Mouse (Mus musculus): ENCODE results near the gene Atp2c2. TPM values are rescaled to one million over a fixed set of nuclear protein-coding genes. Genes with fewer than 3 reads are reported as not detected.

Gene Atp2c2
- not detected in 2 replicates for polyA plus RNA-seq (2015; fragmentation: Nextera tagmentation; extraction: Ambion mirVana)

DNA sequence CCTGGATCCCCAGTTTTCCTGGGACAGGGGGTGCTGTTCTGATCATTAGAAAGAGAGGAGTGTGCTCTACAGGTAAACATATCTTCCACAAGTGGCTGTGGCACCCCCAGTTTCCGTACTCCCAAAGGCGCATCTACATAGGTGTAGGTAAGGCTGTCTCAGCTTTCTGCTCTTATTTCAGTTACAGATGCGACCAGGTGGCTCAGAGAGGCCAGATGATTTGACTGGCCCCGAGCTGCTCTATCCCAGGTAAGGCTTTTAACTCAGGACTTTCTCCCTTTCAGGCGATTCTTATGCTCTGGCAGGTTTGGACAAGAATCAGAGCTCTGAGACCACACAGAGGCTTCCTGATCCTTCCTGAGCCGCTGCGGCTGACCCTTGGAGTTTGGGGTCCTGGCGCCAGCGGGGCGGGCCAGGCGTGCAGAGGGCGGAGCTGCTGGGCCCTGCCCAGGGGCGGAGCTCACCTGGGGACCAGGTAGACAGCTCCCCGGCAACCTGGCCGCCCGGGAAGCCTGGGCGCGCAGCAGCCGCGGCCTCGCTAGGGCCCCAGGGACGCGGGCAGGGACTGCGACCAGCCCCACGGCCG, at the start of gene Atp2c2:
Gene Atp2c2, plus strand, starts transcription at position 461 of the 586 bp plus-strand sequence.
- Histone ChIP-seq H3K27ac (no peak within 1 kb of the TSS), H3K4me1 (no peaks in the 10 kb centered on the region), H3K9ac (no peak within 1 kb of the TSS; the same call in 1 of the 2 replicates), H3K36me3 (ENCODE audit: poor library complexity, severe bottlenecking) (no peaks in the 10 kb centered on the region), H3K4me3 (no peak within 1 kb of the TSS), H3K27me3 (peaks cover 55% of the 10 kb centered on the region), H3K4me2 (no peak within 1 kb of the TSS), H3K9me3 (replicated peaks) (no peaks in the 10 kb centered on the region)
- WGBS: 5% methylated on average over 26 of the region's 26 CpGs
- ATAC-seq: no peak

DNA sequence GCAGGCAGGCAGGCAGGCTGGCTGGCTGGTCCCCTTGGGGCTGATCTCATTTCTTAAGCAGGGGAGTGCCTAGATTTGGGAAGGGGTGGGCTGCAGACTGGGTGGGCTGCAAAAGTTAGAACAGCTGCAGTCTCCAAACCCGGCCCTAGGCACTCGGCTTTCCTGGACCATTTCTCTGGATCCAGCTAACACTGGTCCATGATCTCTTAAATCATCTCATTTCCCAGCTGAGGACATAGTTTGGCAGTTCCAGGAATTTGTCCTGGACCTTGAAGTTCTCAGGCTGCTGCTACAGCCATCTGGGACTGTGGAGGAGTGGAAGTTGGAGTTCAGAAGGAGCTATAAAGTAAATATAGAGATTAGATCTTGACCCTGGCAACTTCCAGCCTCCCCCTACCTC, 48.5 kb upstream of the Atp2c2 start:
- Histone ChIP-seq H3K27ac (no peak overlapping the region), H3K9me3 (replicated peaks) (peaks cover 8% of the 10 kb centered on the region; the same call in 1 of the 2 replicates), H3K4me1 (no peaks in the 10 kb centered on the region), H3K4me2 (no peak overlapping the region), H3K27me3 (no peaks in the 10 kb centered on the region; the same call in 1 of the 2 replicates), H3K36me3 (ENCODE audit: poor library complexity, severe bottlenecking) (no peaks in the 10 kb centered on the region), H3K9ac (no peak overlapping the region), H3K4me3 (no peak overlapping the region)
- ATAC-seq: no peak
- 69% methylated on average over 2 of the region's 2 CpGs for WGBS

DNA sequence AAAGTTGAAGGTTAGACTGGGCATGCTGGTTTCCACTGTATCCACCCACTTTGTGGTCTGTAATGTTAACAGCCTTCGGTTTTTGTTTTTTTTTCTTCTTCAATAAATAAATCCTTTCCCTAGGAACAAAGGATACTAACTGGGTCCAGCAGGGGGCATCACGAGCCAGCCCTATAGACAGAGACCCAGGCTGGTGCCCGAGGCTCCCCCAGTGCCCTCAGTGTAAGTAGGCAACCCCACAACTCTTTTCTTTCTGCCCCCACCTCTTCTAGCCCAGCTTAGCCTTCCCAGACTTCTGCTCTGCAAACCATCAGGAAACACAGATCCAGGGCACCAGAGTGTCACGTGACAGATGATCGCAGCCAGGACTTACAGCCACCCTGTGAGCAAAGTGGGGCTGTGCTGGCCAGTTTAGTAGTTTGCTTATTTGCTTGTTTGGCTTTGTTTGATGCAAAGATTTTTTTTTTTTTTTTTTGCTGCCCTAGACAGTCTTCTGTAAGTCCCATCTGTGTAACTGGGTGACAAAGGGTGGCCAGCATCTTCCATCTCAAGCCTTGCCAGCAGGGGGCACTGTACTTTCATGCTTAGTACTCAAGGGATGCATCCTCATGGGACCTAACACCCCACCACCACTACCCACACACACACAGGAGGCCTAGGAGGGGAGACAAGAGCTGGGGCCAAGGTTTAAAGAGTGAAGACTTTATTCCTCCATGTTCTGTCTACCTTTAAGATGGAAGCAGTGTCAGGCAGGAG, 42.9 kb upstream of the Atp2c2 start:
- Histone ChIP-seq H3K9me3 (replicated peaks) (0 out of 2 replicates have a peak, but pooled peaks cover 3% of the 10 kb centered on the region), H3K27ac (no peak overlapping the region), H3K9ac (no peak overlapping the region), H3K4me3 (no peak overlapping the region), H3K27me3 (no peaks in the 10 kb centered on the region; the same call in 1 of the 2 replicates), H3K36me3 (ENCODE audit: poor library complexity, severe bottlenecking) (no peaks in the 10 kb centered on the region), H3K4me2 (no peak overlapping the region), H3K4me1 (peaks cover 6% of the 10 kb centered on the region)
- 57% methylated on average over 5 of the region's 5 CpGs for WGBS
- no peak for ATAC-seq

DNA sequence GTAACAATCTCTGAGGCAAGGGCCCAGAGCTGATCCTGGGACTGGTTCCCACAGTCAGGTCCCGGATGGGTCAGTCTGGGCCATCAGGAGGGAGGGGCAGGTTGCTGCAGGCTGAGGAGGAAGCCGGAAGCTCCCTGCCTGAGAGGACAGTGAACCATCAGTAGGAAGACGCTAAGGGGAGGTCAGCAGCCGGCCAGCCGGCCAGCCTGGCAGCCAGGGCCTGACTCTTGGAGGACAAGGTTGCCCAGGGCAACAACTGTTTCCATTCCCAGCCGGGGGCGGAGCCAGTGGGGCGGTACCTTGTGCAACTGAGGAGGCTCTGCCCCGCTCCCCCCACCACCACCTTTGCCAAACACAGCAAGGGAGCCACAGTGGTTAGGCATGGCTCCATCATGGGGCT, 38.7 kb upstream of the Atp2c2 start:
- Histone ChIP-seq H3K36me3 (ENCODE audit: poor library complexity, severe bottlenecking) (no peaks in the 10 kb centered on the region), H3K4me2 (no peak overlapping the region), H3K4me1 (peaks cover 6% of the 10 kb centered on the region), H3K9ac (0 out of 2 replicates have a peak overlapping the region, but pooled peaks have one; percentile 23), H3K4me3 (no peak overlapping the region), H3K27me3 (peaks cover 4% of the 10 kb centered on the region; the same call in 1 of the 2 replicates), H3K27ac (no peak overlapping the region), H3K9me3 (replicated peaks) (0 out of 2 replicates have a peak, but pooled peaks cover 3% of the 10 kb centered on the region)
- no peak for ATAC-seq
- 5% methylated on average over 9 of the region's 9 CpGs for WGBS

DNA sequence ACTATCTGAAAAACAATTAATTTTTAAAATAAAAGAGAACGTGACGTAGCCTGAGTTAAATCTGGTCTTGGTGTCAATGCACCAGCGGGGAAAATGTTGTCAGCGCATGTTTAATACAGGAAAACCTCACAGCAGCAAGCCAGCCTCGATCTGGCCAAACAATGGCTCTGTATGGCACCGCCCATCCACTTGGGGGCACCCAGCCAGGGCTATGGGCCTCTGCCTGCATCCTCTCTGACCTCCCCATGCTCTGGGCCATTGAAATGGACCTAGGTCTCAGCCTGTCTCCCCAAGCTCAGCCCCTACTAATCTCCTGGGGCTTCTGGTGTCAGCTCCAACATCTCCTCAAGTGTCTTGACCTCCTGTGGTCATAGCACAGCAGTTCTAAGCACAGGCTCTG, 37.9 kb upstream of the Atp2c2 start:
- Histone ChIP-seq H3K9me3 (replicated peaks) (0 out of 2 replicates have a peak, but pooled peaks cover 3% of the 10 kb centered on the region), H3K36me3 (ENCODE audit: poor library complexity, severe bottlenecking) (no peaks in the 10 kb centered on the region), H3K4me2 (no peak overlapping the region), H3K27ac (no peak overlapping the region), H3K4me3 (no peak overlapping the region), H3K4me1 (peaks cover 6% of the 10 kb centered on the region), H3K27me3 (peaks cover 7% of the 10 kb centered on the region), H3K9ac (no peak overlapping the region)
- ATAC-seq: no peak
- WGBS: 65% methylated on average over 6 of the region's 6 CpGs

DNA sequence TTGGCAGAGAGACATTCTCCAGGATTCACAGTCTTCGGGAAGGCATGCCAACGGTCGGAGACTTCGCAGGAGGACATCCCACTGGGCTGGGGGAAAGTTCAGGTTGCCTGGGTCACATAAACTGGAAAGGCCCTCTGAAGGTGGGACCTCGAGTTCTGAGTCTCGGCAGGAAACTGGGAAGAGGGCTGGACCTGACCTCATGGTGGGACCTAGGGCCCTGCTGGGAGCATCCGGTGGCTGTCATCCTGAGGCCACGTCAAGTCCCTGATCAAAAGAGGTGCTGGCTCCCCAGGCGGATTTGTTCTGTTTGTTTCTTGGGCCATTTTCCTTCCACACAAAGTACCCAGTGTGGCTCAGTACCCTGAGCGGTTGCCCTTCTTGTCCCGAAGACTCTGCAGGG, 36.4 kb upstream of the Atp2c2 start:
- no peak overlapping the region for H3K9ac ChIP-seq
- H3K36me3 ChIP-seq (ENCODE audit: poor library complexity, severe bottlenecking): no peaks in the 10 kb centered on the region
- H3K4me2 ChIP-seq: no peak overlapping the region
- H3K27me3 ChIP-seq: peaks cover 9% of the 10 kb centered on the region
- H3K9me3 ChIP-seq (replicated peaks): no peaks in the 10 kb centered on the region
- no peak overlapping the region for H3K4me3 ChIP-seq
- WGBS: 77% methylated on average over 11 of the region's 11 CpGs
- peaks cover 6% of the 10 kb centered on the region for H3K4me1 ChIP-seq
- no peak for ATAC-seq
- no peak overlapping the region for H3K27ac ChIP-seq

DNA sequence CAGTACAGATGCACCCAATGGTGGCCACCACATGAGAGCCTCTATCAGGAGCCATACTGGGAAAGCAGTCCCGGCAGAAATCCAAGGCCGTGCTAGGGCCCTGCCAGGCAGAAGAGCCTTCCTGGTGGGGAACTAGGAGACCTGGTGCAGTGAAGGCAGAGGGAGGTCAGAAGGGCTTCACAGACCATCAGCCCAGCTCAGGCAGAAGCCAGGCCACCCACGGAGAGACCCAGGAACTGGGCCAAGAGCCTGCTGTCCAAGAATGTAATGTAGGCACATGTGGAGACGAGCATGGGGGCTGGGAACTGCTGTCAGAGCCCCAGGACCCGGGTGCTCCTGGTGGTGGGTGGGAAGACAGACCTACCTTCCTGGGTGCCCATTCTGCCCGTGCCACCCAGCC, 34.5 kb upstream of the Atp2c2 start:
- ATAC-seq: no peak

DNA sequence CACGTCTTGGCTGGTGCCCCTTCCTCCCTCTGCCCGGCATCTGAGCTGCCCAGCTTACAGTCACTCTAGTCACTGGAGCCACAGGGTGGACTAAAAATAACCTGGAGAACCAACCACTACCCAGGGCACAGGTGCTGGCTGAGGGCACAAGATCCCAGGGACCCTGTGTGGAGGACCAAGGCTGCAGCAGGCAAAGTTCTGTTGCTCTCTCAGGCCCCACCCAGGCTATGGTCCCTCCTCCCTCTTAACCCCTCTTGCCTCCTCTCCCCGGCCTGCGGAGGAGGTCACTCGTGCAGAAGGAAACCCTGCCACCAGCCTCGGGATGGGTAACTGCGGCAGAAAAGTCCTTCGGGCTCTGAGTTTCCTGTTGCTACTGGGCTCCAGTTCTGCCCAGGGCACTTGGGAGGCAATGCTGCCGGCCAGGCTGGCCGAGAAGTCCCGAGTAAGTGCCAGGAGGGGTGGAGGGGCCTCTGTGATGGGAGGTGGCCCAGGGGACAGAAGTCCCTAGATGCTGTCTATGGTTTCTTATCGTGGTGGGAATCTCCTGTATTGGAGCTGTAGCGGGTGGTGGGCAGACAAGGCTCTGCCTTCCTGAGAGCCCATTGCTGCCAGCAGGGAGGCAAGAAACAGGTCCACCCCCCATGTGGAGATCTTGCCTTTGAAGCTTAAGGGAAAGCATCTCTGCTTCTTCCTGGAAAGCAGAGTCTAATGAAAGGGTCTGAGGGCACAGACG, 33.4 kb upstream of the Atp2c2 start, which contains the start of gene Wfdc1:
Gene Wfdc1, plus strand, starts transcription at position 147 of the 733 bp plus-strand sequence.
- H3K4me3 ChIP-seq: no peak within 1 kb of the TSS
- H3K9ac ChIP-seq: no peak within 1 kb of the TSS
- no peak for ATAC-seq
- no peak within 1 kb of the TSS for H3K27ac ChIP-seq
- H3K36me3 ChIP-seq (ENCODE audit: poor library complexity, severe bottlenecking): no peaks in the 10 kb centered on the region
- H3K4me1 ChIP-seq: no peaks in the 10 kb centered on the region
- 21% methylated on average over 14 of the region's 14 CpGs for WGBS
- no peak within 1 kb of the TSS for H3K4me2 ChIP-seq
- H3K27me3 ChIP-seq: peaks cover 9% of the 10 kb centered on the region
- H3K9me3 ChIP-seq (replicated peaks): no peaks in the 10 kb centered on the region

More for the DNA sequence above, 34.5 kb upstream of the Atp2c2 start:
- Histone ChIP-seq H3K36me3 (ENCODE audit: poor library complexity, severe bottlenecking) (no peaks in the 10 kb centered on the region), H3K4me2 (no peak overlapping the region), H3K4me3 (no peak overlapping the region), H3K9me3 (replicated peaks) (no peaks in the 10 kb centered on the region), H3K9ac (no peak overlapping the region), H3K27me3 (peaks cover 9% of the 10 kb centered on the region), H3K27ac (no peak overlapping the region), H3K4me1 (peaks cover 6% of the 10 kb centered on the region)
- whole genome bisulfite sequencing: 80% methylated on average over 6 of the region's 6 CpGs

DNA sequence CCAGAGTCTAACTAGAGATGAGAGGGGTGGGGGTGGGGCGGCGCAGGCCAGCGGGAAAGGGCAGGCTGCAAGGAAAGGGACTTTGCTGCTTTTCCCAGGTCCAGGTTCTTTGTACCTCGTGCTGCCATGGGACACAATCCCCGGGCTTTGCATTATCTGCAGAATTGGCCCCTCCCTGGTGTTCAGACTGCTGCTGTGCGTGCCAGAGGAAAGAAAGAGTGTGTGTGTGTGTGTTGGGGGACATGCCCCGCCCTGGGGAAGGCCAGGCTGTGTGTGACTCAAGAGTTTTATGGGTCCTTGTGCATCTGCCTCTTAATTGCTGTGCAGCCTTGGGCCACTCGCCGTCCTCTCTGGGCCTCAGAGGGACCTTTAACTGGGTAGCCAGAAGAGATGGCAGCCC, 31.4 kb upstream of the Atp2c2 start:
- no peaks in the 10 kb centered on the region for H3K36me3 ChIP-seq (ENCODE audit: poor library complexity, severe bottlenecking)
- H3K27ac ChIP-seq: no peak overlapping the region
- H3K4me1 ChIP-seq: no peaks in the 10 kb centered on the region
- no peak overlapping the region for H3K4me2 ChIP-seq
- no peaks in the 10 kb centered on the region for H3K9me3 ChIP-seq (replicated peaks)
- ATAC-seq: no peak
- H3K9ac ChIP-seq: no peak overlapping the region
- 51% methylated on average over 9 of the region's 9 CpGs for WGBS
- H3K4me3 ChIP-seq: no peak overlapping the region
- H3K27me3 ChIP-seq: peaks cover 9% of the 10 kb centered on the region

DNA sequence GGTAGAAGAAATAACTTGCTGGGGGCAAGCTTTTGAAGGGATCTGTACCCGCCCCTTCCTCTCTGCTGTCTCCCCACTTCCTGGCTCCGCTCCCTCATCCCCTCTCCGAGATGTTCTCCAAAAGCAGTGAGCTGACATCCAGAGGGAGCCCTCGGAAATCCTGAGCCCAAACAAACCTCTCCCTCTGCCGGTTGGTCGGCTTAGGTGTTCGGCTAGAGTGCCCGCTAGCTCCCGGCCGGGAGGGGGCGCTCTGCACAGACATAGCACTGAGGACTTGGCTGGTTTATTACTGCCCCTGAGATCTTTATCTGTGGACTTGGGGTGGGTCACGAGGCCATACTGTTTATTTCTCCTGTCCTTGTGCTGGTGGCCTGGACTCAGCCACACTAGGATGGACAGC, 30.5 kb upstream of the Atp2c2 start:
- Histone ChIP-seq H3K27me3 (peaks cover 9% of the 10 kb centered on the region), H3K9me3 (replicated peaks) (no peaks in the 10 kb centered on the region), H3K27ac (no peak overlapping the region), H3K9ac (no peak overlapping the region), H3K4me3 (no peak overlapping the region), H3K4me2 (no peak overlapping the region), H3K4me1 (no peaks in the 10 kb centered on the region), H3K36me3 (ENCODE audit: poor library complexity, severe bottlenecking) (no peaks in the 10 kb centered on the region)
- WGBS: 61% methylated on average over 12 of the region's 12 CpGs
- ATAC-seq: no peak

DNA sequence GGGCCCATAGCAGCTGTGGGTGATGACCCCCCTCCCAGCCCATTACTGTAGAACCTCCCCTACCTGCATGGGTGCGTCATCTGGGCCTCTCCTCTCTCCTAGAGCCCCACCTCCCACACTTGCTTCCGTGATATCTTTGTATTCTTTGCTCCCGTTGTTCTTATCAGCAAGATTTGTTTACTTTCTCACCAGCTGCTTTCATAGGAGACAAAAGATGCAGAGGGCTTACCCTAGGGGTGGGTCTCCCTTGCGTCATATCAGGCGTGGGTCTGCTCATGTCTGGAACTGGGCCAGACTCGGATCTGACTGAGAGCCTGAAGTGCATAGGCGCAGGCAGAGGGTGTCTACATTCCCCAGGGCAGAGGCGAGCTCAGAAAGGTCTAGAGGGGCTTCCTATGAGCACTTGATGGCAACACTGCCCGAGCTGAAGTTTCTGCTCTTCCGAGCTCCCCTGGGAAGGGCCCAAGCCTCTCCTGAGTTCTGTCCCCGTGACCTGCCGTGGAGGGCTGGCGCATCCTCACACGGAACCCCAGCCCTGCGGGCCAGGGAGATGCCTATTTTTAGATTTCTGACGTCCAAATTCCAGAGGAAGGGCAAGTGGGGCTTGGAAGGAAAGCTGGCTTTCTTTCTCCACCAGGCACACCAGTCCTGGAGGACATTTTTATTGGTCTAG, 29.3 kb upstream of the Atp2c2 start:
- no peak overlapping the region for H3K4me2 ChIP-seq
- H3K9me3 ChIP-seq (replicated peaks): no peaks in the 10 kb centered on the region
- no peak overlapping the region for H3K27ac ChIP-seq
- no peak overlapping the region for H3K4me3 ChIP-seq
- H3K9ac ChIP-seq: no peak overlapping the region
- H3K4me1 ChIP-seq: no peaks in the 10 kb centered on the region
- 69% methylated on average over 16 of the region's 16 CpGs for WGBS
- ATAC-seq: no peak
- H3K36me3 ChIP-seq (ENCODE audit: poor library complexity, severe bottlenecking): no peaks in the 10 kb centered on the region
- peaks cover 9% of the 10 kb centered on the region for H3K27me3 ChIP-seq
